Mouse (Mus musculus) neural tube, embryonic 11.5 days (tissue): Measurements from ENCODE around the gene Eya2. TPM values are rescaled to one million over a fixed set of nuclear protein-coding genes. Genes with fewer than 3 reads are reported as not detected.

ENCODE experiments used
- ATAC-seq: fragments of 200-750 bp; cut with Nextera tagmentation; 2 replicates; pipeline ENCODE4 v1.8.0; 2017; ENCODE audit warnings: moderate number of reproducible peaks, mild to moderate bottlenecking, moderate TSS enrichment, moderate library complexity; ENCODE audit not compliant: insufficient read depth, low FRiP score, low TSS enrichment
- DNase-seq: peaks from one replicate; pipeline ENCODE4 v3.0.0-alpha.2; 2015; ENCODE audit warnings: low spot score
- H3K27ac ChIP-seq: fragments of 300-500 bp; sonication (generic); 2 replicates; pipeline ENCODE4 v1.5.1; 2014; ENCODE audit warnings: low read depth, mild to moderate bottlenecking, low read length
- H3K27me3 ChIP-seq: fragments of 300-500 bp; sonication (generic); 2 replicates; pipeline ENCODE4 v1.6.1; 2014; ENCODE audit warnings: mild to moderate bottlenecking, low read length, mixed read lengths; ENCODE audit not compliant: control insufficient read depth, insufficient read depth
- H3K36me3 ChIP-seq: fragments of 300-500 bp; sonication (generic); 2 replicates; pipeline ENCODE4 v1.6.1; 2014; ENCODE audit warnings: mild to moderate bottlenecking, low read length, moderate library complexity, mixed read lengths; ENCODE audit not compliant: control insufficient read depth, insufficient read depth
- H3K4me1 ChIP-seq: fragments of 300-500 bp; sonication (generic); 2 replicates; pipeline ENCODE4 v1.6.1; 2014; ENCODE audit warnings: low read length, mixed read lengths; ENCODE audit not compliant: control insufficient read depth, insufficient read depth
- H3K4me2 ChIP-seq: fragments of 300-500 bp; sonication (generic); 2 replicates; pipeline ENCODE4 v1.6.1; 2014; ENCODE audit warnings: low read depth, mild to moderate bottlenecking, moderate library complexity
- H3K4me3 ChIP-seq: fragments of 300-500 bp; sonication (generic); 2 replicates; pipeline ENCODE4 v1.5.1; 2014; ENCODE audit warnings: low read depth, low read length
- H3K9ac ChIP-seq: fragments of 300-500 bp; sonication (generic); 2 replicates; pipeline ENCODE4 v1.6.1; 2014; ENCODE audit warnings: mild to moderate bottlenecking, low read length
- H3K9me3 ChIP-seq: fragments of 300-500 bp; sonication (generic); 2 replicates; pipeline ENCODE4 v1.6.1; 2016; ENCODE audit warnings: low read length; ENCODE audit not compliant: control insufficient read depth
- WGBS: fragments of 180-500 bp; shearing (Covaris S2); extraction: QIAGEN DNeasy Blood & Tissue Kit; methylation state at CpG from one replicate; pipeline ENCODE4 v1.1.7; 2014; 5-methylcytosine and 5-hydroxymethylcytosine counted together
- polyA plus RNA-seq: library from polyadenylated mRNA; unstranded; fragments of >200 nt; fragmentation: Nextera tagmentation; extraction: Ambion mirVana; gene quantifications from 2 replicates; pipeline ENCODE4 v1.2.1, GENCODE M21; 2014

Gene Eya2
- polyA plus RNA-seq, 1 experiment from 2014 or later: 29.6 TPM

GRCm38 (mm10) chr2:165692944-165693660 is 98.3 kb downstream of the Eya2 start:
- 81% methylated on average over 4 of the region's 4 CpGs for WGBS
- no peak for DNase-seq
- Histone ChIP-seq H3K9ac (no peak overlapping the region), H3K36me3 (no peaks in the 10 kb centered on the region), H3K4me1 (no peaks in the 10 kb centered on the region), H3K27ac (no peak overlapping the region), H3K27me3 (no peaks in the 10 kb centered on the region), H3K4me2 (no peak overlapping the region), H3K9me3 (no peaks in the 10 kb centered on the region), H3K4me3 (no peak overlapping the region)
- ATAC-seq: no peak

- DNase-seq (no peak), ATAC-seq (no peak)
- H3K4me2 ChIP-seq: no peak overlapping the region
- H3K9ac ChIP-seq: no peak overlapping the region
- H3K4me1 ChIP-seq: peaks cover 2% of the 10 kb centered on the region
- H3K9me3 ChIP-seq: no peaks in the 10 kb centered on the region
- WGBS: 95% methylated on average over 6 of the region's 6 CpGs
- H3K27me3 ChIP-seq: no peaks in the 10 kb centered on the region
- no peaks in the 10 kb centered on the region for H3K36me3 ChIP-seq
- H3K4me3 ChIP-seq: no peak overlapping the region
- H3K27ac ChIP-seq: no peak overlapping the region
Measured at GRCm38 (mm10) chr2:165694767-165695166, 99.9 kb downstream of the Eya2 start.

- Histone ChIP-seq H3K27me3 (no peaks in the 10 kb centered on the region), H3K4me3 (no peak overlapping the region), H3K27ac (peak overlapping the region; percentile 54; the same call in 1 of the 2 replicates), H3K36me3 (no peaks in the 10 kb centered on the region), H3K4me2 (no peak overlapping the region), H3K4me1 (peaks cover 18% of the 10 kb centered on the region), H3K9ac (no peak overlapping the region), H3K9me3 (no peaks in the 10 kb centered on the region)
- 11% methylated on average over 19 of the region's 19 CpGs for WGBS
- DNase-seq (peak; percentile 52), ATAC-seq (peak; percentile 75)
Measured at GRCm38 (mm10) chr2:165700252-165700908, 105.5 kb downstream of the Eya2 start.

GRCm38 (mm10) chr2:165703033-165703805 is 108.4 kb downstream of the Eya2 start:
- no peaks in the 10 kb centered on the region for H3K9me3 ChIP-seq
- H3K4me2 ChIP-seq: no peak overlapping the region
- ATAC-seq (no peak), DNase-seq (no peak)
- H3K36me3 ChIP-seq: no peaks in the 10 kb centered on the region
- no peak overlapping the region for H3K4me3 ChIP-seq
- peaks cover 18% of the 10 kb centered on the region for H3K4me1 ChIP-seq
- WGBS: 58% methylated on average over 9 of the region's 9 CpGs
- H3K27me3 ChIP-seq: no peaks in the 10 kb centered on the region
- no peak overlapping the region; the same call in 1 of the 2 replicates for H3K9ac ChIP-seq
- H3K27ac ChIP-seq: 0 out of 2 replicates have a peak overlapping the region, but pooled peaks have one; percentile 14

- no peak overlapping the region for H3K9ac ChIP-seq
- no peaks in the 10 kb centered on the region for H3K9me3 ChIP-seq
- H3K36me3 ChIP-seq: no peaks in the 10 kb centered on the region
Measured at GRCm38 (mm10) chr2:165708266-165708665, 113.4 kb downstream of the Eya2 start.

GRCm38 (mm10) chr2:165716688-165717087 is 121.9 kb downstream of the Eya2 start:
- no peak for DNase-seq
- no peaks in the 10 kb centered on the region for H3K27me3 ChIP-seq
- H3K36me3 ChIP-seq: no peaks in the 10 kb centered on the region; the same call in 1 of the 2 replicates
- H3K4me3 ChIP-seq: no peak overlapping the region
- no peaks in the 10 kb centered on the region for H3K9me3 ChIP-seq
- no peaks in the 10 kb centered on the region for H3K4me1 ChIP-seq
- no peak overlapping the region for H3K9ac ChIP-seq
- H3K27ac ChIP-seq: no peak overlapping the region
- 83% methylated on average over 6 of the region's 6 CpGs for WGBS
- ATAC-seq: no peak
- no peak overlapping the region for H3K4me2 ChIP-seq

More at GRCm38 (mm10) chr2:165708266-165708665, 113.4 kb downstream of the Eya2 start:
- no peak for ATAC-seq
- 73% methylated on average over 9 of the region's 9 CpGs for WGBS
- Histone ChIP-seq H3K4me3 (no peak overlapping the region), H3K27ac (no peak overlapping the region), H3K27me3 (no peaks in the 10 kb centered on the region), H3K4me2 (no peak overlapping the region), H3K4me1 (peaks cover 4% of the 10 kb centered on the region; the same call in 1 of the 2 replicates)
- no peak for DNase-seq

GRCm38 (mm10) chr2:165717182-165718176 is 122.6 kb downstream of the Eya2 start:
- ATAC-seq: no peak
- H3K4me2 ChIP-seq: no peak overlapping the region
- DNase-seq: no peak
- H3K9me3 ChIP-seq: no peaks in the 10 kb centered on the region
- H3K4me3 ChIP-seq: no peak overlapping the region
- no peaks in the 10 kb centered on the region; the same call in 1 of the 2 replicates for H3K36me3 ChIP-seq
- no peaks in the 10 kb centered on the region for H3K4me1 ChIP-seq
- H3K9ac ChIP-seq: no peak overlapping the region
- WGBS: 70% methylated on average over 23 of the region's 23 CpGs
- H3K27me3 ChIP-seq: no peaks in the 10 kb centered on the region
- H3K27ac ChIP-seq: no peak overlapping the region

- Histone ChIP-seq H3K4me1 (no peaks in the 10 kb centered on the region), H3K36me3 (no peaks in the 10 kb centered on the region; the same call in 1 of the 2 replicates), H3K27me3 (no peaks in the 10 kb centered on the region), H3K4me3 (no peak overlapping the region), H3K27ac (no peak overlapping the region), H3K9me3 (no peaks in the 10 kb centered on the region), H3K9ac (no peak overlapping the region), H3K4me2 (no peak overlapping the region)
- DNase-seq (no peak), ATAC-seq (no peak)
- WGBS: 85% methylated on average over 8 of the region's 8 CpGs
Measured at GRCm38 (mm10) chr2:165719382-165719781, 124.5 kb downstream of the Eya2 start.
